Mouse (Mus musculus): ENCODE results near the gene Als2.
A peak's percentile ranks its signal among the peaks of the same experiment; 100 is the strongest.

The Als2 gene

DNA sequence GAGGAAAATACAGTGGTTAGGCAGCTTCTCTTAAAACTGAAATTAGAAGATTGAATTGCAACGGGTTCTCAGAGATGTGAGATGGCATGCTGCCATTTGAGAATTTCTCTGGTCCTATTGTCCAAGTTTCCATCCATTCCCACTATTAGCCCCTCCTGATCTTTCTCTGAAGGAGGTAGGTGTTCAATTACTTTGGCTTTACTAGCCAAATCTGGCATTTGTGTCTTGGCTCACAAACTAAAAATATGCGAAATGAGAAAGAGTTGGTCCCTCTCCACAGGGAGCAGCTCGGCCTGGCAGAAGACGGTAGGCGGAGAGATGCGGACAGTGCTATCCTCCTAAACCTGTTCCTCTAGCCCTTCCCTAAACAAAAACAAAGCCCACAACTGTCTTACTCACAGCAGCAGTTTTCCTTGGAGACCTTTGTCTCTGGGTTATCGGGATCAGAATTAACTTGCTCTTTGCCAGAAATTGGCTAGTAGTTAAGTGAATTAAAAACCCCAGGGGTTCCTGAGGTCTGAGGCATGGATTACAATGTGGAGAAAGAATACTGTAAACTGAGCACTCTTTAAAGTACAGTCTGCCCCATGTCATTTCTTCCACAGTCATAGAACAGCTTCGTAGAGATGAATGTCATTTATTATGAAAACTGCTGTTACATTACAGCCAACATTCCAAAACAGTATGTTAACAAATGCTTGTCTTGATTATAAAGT lies 74.6 kb downstream of the Als2 start:
- no peak for DNase-seq

DNA sequence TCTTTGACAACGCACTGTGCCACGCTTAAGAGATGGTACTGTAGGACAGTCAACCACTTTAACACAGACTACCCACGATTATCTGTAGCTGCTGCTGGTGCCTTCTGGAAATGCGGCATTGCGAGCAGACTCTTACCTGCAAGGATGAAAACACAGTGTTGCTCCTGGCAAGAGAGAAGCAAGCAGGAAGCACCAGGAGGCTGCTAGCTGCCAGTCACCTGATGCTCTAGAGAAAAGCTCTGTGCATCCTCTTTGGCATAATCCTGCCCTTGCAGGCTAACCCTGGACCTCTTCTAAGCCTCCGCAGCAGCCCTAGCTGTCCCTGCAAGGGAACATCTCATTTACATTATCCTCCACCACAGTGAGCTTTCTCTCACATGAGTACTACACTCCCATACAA lies 75.6 kb downstream of the Als2 start:
- DNase-seq: no peak

DNA sequence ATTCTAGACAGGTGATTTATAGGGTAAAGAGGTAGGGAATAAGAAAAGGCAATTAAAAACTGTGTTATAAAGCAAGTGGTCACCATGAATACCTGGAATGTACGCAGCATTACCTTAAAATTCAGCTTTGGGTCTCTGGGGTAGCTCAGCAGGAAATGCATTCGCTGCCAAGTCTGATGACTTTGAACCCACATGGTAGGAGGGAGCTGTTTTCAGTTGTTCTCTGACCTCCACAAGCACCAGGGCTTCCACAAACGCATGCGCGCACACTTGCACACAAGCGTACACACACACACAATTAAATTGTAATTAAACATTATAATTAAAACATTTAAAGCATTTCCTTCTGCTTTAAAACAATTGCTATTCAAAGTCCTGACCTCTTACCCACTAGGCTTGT lies 76.2 kb downstream of the Als2 start:
- peak; percentile 45 for DNase-seq

DNA sequence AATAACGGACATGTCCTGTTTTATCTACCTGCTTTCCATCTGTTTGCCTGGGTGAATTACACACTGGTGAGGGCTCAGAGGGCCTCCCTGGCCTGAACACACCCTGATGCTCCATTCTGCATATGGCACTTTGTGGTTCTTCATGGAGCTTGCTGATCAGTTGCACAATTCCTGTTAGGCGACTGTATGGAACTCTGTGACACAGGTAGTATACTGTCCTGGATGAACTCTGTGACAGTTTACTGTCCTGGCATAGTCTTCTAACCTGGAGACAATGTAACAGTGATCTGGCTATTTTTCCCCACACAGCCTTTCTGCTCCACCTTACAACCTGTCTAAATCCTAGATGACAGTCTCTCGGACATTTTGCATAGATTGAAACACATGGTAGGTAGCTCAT lies 77.9 kb downstream of the Als2 start:
- no peak for DNase-seq

DNA sequence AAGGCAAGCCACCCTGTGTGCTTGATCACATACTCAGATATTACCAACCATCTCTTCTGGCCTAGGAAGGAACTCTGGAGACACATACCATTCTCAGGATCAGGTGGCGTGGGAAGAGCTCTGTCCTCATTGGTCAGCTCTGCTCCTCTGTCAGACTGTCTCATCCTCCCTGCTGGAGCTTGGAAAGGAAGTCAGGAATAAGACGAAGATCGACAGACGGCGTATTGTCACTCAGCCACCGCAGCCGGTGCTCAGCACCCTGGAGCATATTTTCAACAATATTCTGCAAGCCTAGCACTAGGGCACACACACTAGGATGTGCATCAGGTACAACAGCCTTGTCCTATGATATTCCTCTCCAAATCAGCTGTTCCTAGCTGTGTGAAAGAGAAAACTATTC lies 78.5 kb downstream of the Als2 start:
- no peak for DNase-seq

DNA sequence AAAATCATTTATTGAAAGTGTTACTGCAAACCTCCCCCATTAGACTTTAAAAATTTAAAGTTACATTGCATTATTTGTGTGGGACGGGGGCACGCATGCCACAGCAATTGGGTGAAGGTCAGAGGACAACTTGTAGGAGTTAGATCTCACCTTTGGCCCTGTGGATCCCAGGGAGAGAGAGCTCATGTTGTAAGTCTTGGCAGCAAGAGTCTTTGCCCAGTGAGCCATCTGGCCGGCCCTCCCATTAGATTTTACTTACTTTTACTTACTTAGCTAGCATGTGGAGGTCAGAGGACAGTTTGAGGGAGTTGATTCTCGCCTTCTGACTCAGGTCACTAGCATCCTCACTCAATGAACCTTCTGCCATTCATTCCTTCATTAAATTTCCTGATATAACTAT lies 79.2 kb downstream of the Als2 start:
- peak; percentile 82 for DNase-seq

DNA sequence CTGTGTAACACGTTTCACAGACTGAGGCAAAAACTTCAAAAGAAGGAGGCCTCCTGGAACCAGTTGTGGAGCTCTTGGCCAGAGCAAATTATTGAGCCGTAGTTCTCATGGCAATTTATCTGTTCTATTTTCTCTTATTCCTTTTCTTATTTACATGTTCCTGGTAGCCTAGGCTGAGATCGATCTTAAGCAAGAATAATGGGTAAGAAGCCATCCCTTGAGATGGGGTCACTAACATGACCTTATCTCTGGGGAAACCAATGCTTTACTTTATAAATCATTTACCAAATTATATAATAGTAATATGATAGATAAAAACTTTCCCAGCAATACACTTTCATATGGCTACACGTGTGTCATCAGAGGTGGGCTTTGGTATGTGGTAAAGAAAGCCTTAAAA lies 84.7 kb downstream of the Als2 start:
- DNase-seq: no peak

DNA sequence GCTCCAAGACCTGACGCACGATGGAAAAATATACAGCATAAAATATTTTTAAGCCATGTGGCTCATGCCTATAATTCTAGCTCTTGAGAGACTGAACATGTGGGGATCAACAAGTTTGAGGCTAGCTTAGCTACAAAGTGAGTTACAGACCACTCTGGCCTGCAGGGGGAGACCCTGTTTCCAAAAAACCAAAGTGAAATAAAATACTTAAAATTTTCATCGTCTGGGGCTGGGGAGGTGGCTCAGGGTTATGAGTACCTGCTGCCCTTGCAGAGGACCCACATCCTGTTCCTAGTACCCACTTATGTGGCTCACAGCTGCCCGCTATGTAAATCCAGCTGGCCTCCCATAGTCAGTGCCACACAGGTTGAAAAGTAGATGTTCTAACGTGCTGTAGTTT lies 86.5 kb downstream of the Als2 start:
- DNase-seq: no peak

DNA sequence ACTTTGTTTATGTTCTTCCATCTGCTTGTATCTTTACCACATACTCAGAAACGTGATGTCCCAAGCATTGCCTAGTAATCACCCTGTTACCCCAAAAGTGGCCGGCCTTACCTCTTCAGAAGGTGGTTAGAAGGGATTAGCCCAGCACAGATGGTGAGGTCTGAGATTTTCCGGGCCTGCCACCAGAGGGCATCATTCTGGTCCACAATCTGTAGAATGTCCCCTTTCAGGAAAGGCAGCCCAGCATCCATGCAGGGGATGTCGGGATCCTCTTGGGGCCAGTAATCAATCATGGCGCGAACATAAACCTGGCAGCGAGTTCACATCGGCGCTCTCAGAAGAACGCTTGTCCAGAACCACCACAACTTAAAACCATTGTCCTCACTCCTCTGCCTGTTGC lies 92.5 kb downstream of the Als2 start:
- no peak for DNase-seq

DNA sequence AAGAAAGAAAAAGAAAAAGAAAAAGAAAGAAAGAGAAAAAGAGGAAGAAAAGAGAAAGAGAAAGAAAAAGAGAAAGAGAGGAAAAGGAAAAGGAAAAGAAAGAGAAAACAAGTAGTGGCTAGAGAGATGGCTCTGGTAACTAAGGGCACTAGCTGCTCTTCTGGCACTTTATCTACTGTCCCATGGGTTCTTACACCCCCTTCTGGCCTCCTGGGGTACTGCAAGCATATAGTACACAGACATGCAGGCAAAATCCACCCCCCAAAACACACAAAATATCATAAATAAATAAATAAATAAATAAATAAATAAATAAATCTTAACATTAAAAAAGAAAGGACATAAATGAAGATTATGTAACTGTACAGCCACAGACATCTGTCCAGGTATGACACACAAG lies 94.2 kb downstream of the Als2 start:
- DNase-seq: peak; percentile 48

DNA sequence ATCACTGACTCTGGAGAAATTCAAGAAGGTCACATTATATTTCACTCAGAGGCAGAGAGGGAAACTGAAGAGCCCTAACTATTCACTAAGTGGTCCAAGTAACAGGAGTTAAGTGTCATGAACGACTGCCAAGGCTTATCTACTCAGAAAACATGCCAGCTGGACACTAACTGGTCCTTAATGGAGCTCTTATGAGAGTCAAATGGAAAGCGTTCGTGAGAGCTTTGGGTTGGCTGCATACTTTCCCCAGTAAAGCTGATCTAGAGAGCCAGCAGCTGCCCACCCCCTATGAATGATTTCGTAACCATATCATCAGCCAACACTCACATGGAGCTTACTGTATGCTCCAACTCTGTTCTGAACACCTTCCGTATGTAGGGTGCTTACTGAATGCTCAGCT lies 102.6 kb downstream of the Als2 start:
- DNase-seq: no peak

DNA sequence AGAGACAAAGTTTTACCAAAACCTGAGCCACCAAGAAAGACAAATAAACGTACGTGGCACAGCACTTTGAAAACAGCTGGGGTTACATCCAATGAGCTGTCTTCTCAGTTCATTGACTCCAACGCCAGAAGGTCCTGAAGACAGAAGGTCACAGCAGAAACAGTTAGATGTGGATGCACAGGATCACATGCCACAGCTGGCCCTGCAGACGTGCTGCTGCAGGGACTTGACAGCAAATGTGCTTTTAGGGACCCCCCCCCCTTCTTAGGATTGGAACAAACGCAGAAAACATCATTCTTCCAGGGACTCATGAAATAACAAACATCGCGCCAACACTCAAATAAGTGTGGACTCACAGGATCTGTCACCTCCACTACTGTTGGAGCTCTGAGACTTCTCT lies 108.2 kb downstream of the Als2 start:
- DNase-seq: no peak

DNA sequence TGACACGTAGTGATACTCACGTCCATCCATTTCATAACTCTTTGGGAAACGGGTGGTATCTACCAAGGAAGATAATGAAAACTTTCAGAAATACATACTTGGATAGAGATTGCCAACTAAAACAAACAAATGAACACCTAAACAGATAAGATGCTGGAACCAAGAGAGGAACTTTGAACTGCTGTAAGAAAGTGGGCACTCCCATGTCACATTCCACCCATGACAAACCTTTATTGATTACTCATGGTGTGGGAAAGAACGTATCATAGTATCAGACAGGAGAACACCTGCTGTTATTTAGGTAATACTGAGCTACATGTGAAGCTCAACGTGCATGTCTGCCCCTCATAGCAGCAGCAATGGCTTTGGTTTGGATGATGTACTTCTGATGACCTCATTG lies 111.5 kb downstream of the Als2 start:
- no peak for DNase-seq

DNA sequence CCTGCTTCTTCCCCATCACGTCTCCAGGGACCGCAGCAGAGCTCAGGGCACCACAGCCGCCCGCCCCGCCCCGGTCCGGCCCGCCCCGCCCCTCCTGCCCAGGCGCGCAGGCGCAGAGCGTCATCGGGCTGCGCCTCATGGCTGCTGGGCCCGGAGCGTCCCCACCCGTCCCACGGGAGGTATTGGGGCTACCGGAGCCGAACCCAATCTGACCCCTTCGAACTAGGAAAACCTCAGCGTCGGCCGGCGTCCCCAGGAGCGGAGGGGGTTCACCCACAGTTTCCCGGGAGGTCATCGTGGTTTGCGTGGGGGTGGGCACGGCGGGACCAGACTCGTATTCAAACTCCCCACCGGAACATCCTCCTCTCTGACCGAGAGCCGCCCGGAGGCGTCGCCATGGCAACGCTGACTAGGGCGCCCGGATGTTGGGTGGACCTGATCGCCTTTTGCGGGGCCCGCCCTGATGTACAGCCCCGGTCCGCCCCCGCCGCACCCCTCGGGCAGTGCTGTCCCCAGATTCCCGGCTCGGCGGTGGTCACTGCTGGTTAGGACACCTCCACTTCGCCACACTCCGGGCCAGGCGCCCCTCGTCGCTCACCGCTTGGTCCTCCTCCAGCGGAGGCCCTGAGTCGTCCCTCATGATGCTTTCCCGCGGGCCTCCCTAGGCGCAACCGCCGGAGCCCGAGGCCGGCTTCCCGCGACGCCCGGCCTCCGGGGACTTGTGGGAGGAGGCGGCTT lies 117.1 kb downstream of the Als2 start, which contains the start of gene Tmem237:
TSS of gene Tmem237 (minus strand) at position 689 of the 738 bp plus-strand sequence.
- peak; percentile 89 for DNase-seq
